Mouse (Mus musculus): ENCODE results near the gene Phf23. TPM values are rescaled to one million over a fixed set of nuclear protein-coding genes. Genes with fewer than 3 reads are reported as not detected.
A peak's percentile ranks its signal among the peaks of the same experiment; 100 is the strongest.
"Not testable (repeated sequence)": the region's sequence is repeated elsewhere in the genome, so short reads cannot be mapped to it uniquely, and the experiment has no call there.

The Phf23 gene
- total RNA-seq (2015; ENCODE audit: low replicate concordance) = 8.5 and 11.3 TPM in 2 replicates
- total RNA-seq (2017; ENCODE audit: low replicate concordance) = 7.4 and 11.0 TPM in 2 replicates

DNA sequence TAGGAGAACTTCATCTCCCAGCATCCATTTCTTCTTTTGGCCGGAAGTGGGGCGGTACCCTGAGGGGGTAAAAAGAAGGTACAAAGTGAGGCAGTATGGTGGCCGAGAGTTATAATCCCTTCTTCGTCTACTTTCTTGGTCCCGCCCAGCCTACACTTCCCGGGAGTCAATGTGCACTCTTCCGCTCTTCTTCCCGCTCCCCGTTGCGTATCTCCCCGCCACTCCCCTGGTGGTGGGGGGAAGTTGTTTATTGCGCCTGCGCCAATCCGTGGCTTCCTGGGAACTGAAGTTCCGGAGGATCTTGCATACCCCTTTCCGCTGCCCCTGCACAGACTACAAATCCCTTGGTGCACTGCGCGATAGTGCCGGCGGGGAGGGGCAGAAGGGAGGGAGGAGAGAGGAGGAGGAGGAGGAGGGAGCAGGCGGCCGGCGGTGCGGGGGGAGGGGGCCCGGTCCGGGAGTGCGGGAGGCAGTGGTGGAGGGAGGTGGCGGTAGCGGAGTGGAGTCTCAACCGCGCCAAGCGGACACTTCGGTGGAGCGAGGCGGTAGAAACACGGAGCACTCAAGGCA is at the start of gene Phf23:
Gene Phf23 (plus strand): TSS at position 387 of the 570 bp plus-strand sequence.
- peak; percentile 67 for ATAC-seq (replicated peaks; ENCODE audit: low FRiP score, poor library complexity, severe bottlenecking)

DNA sequence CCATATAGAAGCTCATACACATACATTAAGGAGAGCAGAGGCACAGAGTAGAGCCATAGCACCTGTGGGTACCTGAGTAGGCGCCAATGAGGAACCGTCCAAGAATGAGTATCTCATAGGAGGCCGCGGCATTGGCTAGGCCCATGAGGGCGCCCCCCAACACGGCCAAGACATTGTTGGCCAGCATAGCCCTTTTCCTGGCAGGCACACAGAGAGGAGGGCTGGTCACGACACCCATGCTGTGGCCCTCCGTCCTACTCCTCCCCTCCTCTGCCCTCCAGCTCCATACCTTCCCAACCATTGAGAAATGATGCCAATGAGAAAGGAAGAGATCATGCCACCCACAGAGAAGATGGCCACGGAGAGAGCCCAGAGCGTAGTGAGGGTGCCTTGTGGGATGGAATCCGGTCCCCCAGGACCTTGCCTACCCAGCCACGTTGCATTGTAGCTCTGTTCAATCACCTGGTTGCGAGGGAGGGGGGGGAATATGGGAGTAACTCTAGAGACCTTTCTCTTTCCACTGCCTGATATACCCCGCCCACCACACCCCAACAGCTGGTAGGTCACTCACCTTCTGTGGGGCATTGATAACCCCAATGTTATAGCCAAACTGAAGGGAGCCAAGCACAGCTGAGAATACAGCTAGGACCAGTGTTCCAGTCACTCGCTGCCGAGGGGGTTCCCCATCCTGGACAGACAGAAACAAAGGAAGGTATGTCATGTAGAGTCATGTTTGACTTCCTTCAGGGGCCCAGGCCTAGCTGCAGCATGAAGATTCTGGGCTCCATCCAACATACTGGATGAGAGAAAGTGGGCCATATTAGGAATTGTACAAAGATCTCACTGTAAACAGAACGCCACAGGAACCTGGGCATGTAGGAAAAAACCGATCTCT is 49.3 kb upstream of the Phf23 start:
- ATAC-seq (replicated peaks; ENCODE audit: low FRiP score, poor library complexity, severe bottlenecking) = peak; percentile 70

DNA sequence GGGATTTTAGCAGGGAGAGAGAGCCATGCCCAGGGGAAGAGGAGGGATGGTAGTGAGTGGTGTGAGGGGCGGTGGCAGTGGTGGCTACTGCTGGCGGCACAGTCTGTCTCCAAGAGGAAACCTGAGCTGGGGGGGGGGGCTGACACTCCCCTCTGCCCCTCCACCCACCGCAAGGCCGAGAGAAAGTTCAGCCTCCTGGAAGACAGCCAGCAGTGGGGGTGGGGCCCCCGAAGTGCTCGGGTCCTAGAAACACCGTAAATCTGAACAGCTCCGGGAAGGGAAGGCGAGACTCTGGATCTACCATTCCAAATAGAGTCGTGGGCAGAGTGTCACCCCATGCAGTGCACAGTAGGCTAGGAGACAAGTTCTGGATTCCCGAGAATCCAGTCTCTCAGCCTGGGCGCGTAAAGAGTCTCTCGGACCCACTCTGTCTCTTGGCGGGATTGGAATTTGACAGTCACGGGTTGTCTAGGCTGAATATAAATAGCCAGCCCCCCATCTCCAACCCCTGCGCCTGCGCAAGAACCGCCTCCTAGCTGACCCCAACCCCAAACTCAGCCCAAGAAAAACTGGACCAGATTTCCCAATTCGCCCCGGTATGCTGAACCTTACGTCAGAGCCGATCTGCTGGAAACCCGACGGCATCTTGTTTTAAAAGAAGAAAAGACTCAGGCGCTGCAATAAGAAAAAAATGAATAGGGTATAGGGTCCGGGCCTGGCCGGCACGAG is 48.1 kb upstream of the Phf23 start:
- peak; percentile 20 for ATAC-seq (replicated peaks; ENCODE audit: low FRiP score, poor library complexity, severe bottlenecking)

- peak; percentile 69 for ATAC-seq (replicated peaks; ENCODE audit: low FRiP score, poor library complexity, severe bottlenecking)
Observed at GRCm38 (mm10) chr11:69948066-69948762, 47.4 kb upstream of the Phf23 start, which contains the start of gene Slc2a4. Gene Slc2a4 (minus strand): TSS chr11:69948188.

DNA sequence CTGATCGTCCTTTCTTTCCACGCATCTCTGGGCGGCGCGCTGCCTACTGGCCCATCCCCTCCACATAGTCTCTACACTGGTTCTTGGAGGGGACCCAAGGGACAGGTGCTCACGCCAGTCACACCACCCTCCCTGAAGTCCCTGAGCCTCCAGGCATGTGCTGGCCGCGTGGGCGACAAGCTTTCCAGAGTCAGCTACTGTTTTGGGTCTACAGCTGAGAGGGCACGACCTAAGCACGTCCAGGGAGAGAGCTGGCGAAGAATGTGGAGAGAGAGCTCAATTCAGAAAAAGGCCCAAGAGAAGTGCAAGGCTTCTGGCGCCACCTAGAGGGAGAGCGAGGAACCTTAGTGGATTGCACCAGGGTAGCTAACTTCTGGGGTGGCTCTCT is 46.8 kb upstream of the Phf23 start:
- ATAC-seq (replicated peaks; ENCODE audit: low FRiP score, poor library complexity, severe bottlenecking) = peak; percentile 58

DNA sequence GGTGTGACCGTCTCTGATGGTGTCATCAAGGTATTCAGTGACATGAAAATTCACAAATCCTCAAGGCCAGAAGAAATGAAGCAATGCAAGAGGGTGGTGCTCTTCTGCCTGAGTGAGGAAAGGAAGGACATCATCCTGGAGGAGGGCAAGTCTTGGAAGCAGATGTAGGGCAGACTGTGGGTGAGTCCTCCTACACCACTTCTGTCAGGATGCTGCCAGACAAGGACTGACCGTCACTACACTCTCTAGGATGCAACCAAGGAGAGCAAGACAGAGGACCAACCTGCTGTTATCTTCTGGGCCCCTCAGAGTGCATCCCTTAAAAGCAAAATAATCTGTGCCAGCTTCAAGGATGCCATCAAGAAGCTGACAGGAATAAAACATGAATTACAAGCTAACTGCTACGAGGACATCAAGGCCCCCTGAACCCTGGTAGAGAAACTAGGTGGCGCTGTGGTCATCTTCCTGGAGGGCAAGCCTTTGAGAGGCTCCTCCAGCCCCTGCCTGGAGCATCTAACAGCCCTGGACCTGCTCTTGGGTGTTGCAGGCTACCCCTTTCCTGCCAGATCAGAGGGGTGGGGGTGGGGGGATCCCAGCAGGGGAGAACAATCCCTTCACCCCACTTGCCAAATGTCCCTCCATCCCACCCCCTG is 44.6 kb upstream of the Phf23 start:
- ATAC-seq (replicated peaks; ENCODE audit: low FRiP score, poor library complexity, severe bottlenecking) = no peak

- no peak for ATAC-seq (replicated peaks; ENCODE audit: low FRiP score, poor library complexity, severe bottlenecking)
Observed at GRCm38 (mm10) chr11:69952274-69952673, 43.3 kb upstream of the Phf23 start.

DNA sequence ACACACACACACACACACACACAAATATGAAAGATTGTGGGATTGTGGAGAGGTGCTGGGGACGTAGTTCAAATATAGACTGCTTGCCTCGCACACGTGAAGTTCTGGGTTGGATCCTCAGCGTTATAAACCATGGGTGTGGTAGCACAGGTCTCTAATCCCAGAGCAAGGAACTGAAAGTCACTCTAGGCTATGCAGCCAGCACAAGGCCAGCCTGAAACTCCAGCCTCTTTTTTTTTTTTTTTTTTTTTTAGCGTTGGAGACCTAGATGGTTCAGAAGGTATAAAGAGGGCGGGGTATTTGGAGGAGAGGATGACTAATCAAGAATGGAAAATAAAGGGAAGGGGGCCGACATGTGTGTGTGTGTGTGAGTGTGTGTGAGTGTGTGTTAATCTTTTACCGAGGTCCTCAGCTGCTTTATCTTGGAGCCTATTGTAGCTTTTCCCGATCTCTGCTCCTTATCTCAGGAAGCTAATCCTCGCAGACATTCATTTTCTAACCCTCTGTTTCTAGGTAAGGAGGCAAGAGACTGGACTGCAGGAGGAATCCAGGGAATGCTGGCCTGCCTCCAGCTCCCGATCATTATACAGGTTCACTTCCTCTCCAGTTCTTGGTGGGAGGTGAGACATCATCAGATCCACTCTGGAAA is 42.2 kb upstream of the Phf23 start:
- no peak for ATAC-seq (replicated peaks; ENCODE audit: low FRiP score, poor library complexity, severe bottlenecking)

DNA sequence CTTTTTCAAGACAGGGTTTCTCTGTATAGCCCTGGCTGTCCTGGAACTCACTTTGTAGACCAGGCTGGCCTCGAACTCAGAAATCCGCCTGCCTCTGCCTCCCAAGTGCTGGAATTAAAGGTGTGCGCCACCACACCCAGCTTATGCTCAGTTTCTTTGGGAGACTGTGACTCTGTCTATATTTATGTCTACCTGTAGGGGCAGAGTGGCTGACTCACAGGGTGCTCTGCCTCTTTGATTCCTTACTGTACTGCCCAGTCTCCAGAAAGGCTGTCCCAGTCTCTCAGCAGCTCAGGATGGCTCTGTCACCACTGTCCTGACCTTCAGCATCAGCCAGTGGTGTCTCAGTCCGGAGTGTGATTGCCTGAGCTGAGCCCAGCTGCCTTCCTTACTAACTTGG is 40.0 kb upstream of the Phf23 start:
- ATAC-seq (replicated peaks; ENCODE audit: low FRiP score, poor library complexity, severe bottlenecking) = not testable (repeated sequence)

- ATAC-seq (replicated peaks; ENCODE audit: low FRiP score, poor library complexity, severe bottlenecking) = no peak
Observed at GRCm38 (mm10) chr11:69956218-69956617, 39.4 kb upstream of the Phf23 start.

DNA sequence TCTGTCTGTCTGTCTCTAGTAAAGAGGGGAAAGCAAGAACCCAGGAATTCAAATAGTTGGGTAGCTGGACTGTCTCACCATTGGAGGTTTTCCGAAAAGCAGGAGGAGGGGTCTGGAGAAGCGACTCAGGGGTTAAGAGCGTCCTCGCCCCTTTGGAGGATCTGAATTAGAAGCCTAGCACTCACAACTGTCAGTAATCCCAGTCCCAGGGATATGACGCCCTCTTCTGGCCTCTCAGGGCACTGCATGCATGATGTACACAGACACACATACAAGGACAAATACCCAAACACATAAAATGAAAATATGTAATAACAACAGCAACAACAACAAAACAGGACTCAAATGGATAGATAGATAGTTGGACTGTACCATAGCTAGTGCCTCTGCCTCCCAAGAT is 35.0 kb upstream of the Phf23 start:
- peak; percentile 66 for ATAC-seq (replicated peaks; ENCODE audit: low FRiP score, poor library complexity, severe bottlenecking)

DNA sequence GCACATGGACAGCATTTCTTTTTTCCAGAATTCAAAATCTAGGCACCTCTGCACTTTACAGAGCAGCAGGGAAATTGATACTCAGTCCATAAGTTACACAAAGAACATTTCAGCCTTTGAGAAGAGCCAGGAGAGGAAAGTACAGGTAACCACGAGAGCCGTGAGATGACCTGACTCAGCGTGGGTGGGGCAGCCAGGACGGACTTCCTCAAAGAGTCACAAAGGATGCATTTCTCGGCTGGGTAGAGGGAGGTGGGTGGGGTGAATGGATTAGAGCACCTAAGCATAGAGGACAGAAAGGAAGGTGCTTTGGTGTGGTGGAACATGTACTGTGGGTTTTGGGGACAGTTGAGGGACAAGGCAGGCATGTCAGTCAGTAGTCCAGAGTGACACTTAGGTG is 33.7 kb upstream of the Phf23 start:
- ATAC-seq (replicated peaks; ENCODE audit: low FRiP score, poor library complexity, severe bottlenecking) = no peak

- ATAC-seq (replicated peaks; ENCODE audit: low FRiP score, poor library complexity, severe bottlenecking) = no peak
Observed at GRCm38 (mm10) chr11:69964650-69965270, 30.8 kb upstream of the Phf23 start, which contains the start of gene Cldn7. Gene Cldn7 (plus strand): TSS chr11:69964779.

GRCm38 (mm10) chr11:69965271-69966005 is 30.1 kb upstream of the Phf23 start:
- 0 out of 2 replicates have a peak, but pooled peaks have one; percentile 13 for ATAC-seq (replicated peaks; ENCODE audit: low FRiP score, poor library complexity, severe bottlenecking)

GRCm38 (mm10) chr11:69966006-69966859 is 29.3 kb upstream of the Phf23 start:
- 0 out of 2 replicates have a peak, but pooled peaks have one; percentile 17 for ATAC-seq (replicated peaks; ENCODE audit: low FRiP score, poor library complexity, severe bottlenecking)

DNA sequence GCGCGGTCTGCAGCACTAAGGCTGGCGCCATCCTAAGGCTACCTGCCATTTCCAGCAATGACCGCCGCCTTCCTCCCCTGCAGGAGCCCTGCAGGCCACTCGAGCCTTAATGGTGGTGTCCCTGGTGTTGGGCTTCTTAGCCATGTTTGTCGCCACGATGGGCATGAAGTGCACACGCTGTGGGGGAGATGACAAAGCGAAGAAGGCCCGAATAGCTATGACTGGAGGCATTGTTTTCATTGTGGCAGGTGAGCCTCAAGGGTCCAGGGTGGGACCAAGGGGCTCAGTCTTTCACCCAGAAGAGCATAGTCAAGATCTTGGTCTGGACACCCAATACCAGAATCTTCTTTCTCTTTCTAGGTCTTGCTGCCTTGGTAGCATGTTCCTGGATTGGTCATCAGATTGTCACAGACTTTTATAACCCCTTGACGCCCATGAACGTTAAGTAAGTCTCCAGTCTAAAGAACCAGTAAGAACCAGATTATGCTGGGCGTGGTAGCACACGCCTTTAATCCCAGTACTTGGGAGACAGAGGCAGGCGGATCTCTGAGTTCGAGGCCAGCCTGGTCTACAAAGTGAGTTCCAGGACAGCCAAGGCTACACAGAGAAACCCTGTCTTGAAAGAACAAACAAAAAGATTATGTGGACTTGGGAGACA is 28.6 kb upstream of the Phf23 start:
- ATAC-seq (replicated peaks; ENCODE audit: low FRiP score, poor library complexity, severe bottlenecking) = no peak

Measured in erythroblast, adult 5-6 weeks (primary cell).